Mouse (Mus musculus) neural tube, embryonic 14.5 days (tissue): ENCODE data around the gene Hoxa13. TPM values are rescaled to one million over a fixed set of nuclear protein-coding genes. Genes with fewer than 3 reads are reported as not detected.
A peak's percentile ranks its signal among the peaks of the same experiment; 100 is the strongest.

Experiments used
- ATAC-seq: fragments of 200-750 bp; cut with Nextera tagmentation; 2 replicates; pipeline ENCODE4 v1.8.0; 2017; ENCODE audit warnings: low read depth, mild to moderate bottlenecking, moderate TSS enrichment, moderate library complexity
- H3K27ac ChIP-seq: fragments of 300-500 bp; sonication (generic); 2 replicates; pipeline ENCODE4 v1.5.1; 2014; ENCODE audit warnings: low read depth, mild to moderate bottlenecking, control low read depth, low read length, moderate library complexity, mixed read lengths
- H3K27me3 ChIP-seq: fragments of 300-500 bp; sonication (generic); 2 replicates; pipeline ENCODE4 v1.6.1; 2014; ENCODE audit warnings: low read length; ENCODE audit not compliant: control insufficient read depth, insufficient read depth
- H3K36me3 ChIP-seq: fragments of 300-500 bp; sonication (generic); 2 replicates; pipeline ENCODE4 v1.6.1; 2014; ENCODE audit warnings: low read length, mixed read lengths; ENCODE audit not compliant: control insufficient read depth, insufficient read depth
- H3K4me1 ChIP-seq: fragments of 300-500 bp; sonication (generic); 2 replicates; pipeline ENCODE4 v1.6.1; 2014; ENCODE audit warnings: low read length; ENCODE audit not compliant: control insufficient read depth, insufficient read depth
- H3K4me2 ChIP-seq: fragments of 300-500 bp; sonication (generic); 2 replicates; pipeline ENCODE4 v1.6.1; 2014; ENCODE audit warnings: mild to moderate bottlenecking, low read depth, low read length, control low read depth
- H3K4me3 ChIP-seq: fragments of 300-500 bp; sonication (generic); 2 replicates; pipeline ENCODE4 v1.5.1; 2014; ENCODE audit warnings: low read depth, low read length, control low read depth, mixed read lengths
- H3K9ac ChIP-seq: fragments of 300-500 bp; sonication (generic); replicated peaks from 2 replicates; pipeline ENCODE4 v1.6.1; 2014; ENCODE audit warnings: low read depth, mild to moderate bottlenecking, control low read depth, low read length, mixed read lengths
- H3K9me3 ChIP-seq: fragments of 300-500 bp; sonication (generic); 2 replicates; pipeline ENCODE4 v1.6.1; 2016; ENCODE audit warnings: low read length; ENCODE audit not compliant: control insufficient read depth
- WGBS: fragments of 180-500 bp; shearing (Covaris S2); extraction: QIAGEN DNeasy Blood & Tissue Kit; methylation state at CpG from one replicate; pipeline ENCODE4 v1.1.7; 2014; 5-methylcytosine and 5-hydroxymethylcytosine counted together
- polyA plus RNA-seq: library from polyadenylated mRNA; unstranded; fragments of >200 nt; fragmentation: Nextera tagmentation; extraction: Ambion mirVana; gene quantifications from 2 replicates; pipeline ENCODE4 v1.2.1, GENCODE M21; 2014

Gene Hoxa13
- polyA plus RNA-seq, 1 experiment from 2014 or later, result not detected

DNA sequence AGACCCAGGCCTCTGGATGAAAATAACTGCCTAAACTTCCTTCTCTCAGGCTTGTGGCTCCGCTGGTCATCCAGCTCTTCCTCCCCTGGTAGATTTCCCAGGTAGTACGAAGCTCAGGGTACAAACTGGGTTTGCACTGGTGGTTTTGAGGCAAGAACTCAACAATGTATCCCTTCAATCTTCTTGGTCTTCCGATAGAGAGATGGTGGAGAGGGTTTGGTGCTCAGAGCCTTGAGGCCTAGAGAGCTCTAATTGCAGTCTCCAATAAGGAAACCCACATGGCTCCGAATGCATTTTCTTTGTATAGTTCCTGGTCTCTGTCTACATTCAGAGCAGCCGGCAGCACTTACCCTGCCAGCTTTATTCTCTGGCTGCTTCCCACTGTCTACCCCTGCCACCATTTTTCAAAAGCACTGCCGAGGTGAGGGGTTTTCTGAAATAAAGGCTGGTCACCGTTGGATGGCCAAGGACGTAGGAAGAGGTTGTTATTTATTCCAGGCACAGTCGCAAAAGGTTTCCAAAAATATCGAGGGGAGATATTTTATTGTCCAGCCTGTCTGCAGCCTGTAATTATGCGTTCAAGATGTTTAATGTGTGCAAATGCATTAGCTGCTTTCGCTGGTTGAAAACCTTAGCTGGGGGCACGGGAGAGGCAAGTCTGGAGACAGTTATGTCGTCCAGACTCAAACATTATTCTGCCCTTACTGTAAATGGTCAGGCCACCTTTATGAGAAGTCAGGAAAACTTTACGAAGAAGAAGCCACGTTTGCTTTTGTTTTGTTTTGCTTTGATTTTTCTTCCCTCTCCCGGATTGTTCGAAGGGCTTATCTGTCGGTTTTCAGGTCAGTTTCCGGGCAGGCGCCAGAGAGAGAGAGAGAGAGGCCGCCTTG lies 12.3 kb upstream of the Hoxa13 start:
- ATAC-seq, result no peak
- H3K4me1 ChIP-seq, result no peaks in the 10 kb centered on the region
- H3K27me3 ChIP-seq, result peaks cover 86% of the 10 kb centered on the region
- WGBS, result 4% methylated on average over 21 of the region's 22 CpGs
- H3K9me3 ChIP-seq, result no peaks in the 10 kb centered on the region
- H3K9ac ChIP-seq, result no peak overlapping the region
- H3K4me2 ChIP-seq, result no peak overlapping the region
- no peak overlapping the region for H3K27ac ChIP-seq
- no peaks in the 10 kb centered on the region for H3K36me3 ChIP-seq
- no peak overlapping the region for H3K4me3 ChIP-seq

DNA sequence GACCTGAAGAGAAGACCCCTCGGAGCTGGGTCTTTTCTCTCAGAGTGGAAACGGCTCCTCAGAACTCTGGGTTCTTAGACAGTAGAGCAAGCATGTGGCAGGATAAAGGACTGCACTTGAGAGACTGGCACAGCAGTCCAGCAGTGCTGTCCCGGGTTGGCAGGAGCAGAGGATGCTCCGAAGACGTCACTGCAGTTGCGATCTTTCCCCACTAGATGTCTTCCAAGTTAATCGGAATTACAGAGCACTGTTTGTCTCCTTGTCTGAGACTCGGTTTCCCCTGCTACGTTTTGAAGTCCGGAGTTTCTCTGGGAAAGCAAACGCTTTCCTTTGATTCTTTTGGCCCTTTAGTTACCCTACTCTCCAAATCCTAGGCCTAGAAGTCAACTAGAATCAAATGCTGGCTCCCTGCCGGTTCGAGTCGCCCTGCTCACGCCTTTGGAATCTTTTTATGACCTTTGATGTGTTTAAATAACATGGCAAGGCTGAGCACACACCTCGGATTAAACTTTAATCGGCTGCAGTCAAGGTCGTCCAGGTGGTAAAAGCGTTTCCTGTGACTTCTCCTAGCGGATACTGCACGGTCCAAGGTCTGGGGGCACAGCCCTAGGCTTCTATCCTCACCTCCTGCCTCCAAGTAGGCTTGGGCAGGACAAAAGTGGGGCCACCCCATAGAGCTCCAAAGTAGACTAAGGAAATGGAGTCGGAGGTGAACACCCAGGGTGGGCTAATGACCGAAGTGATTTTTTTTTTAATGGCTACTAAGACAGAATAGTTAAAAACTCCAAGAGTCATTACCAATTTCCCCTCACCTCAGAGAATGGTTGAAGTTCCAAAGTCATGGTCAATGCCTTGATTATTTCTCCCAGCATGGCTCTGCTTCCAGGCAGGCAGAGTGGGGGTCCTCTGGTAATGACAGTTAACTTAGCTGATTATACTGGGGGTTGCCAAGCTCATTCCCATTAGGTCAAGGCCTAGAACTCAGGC lies 10.1 kb upstream of the Hoxa13 start:
- Histone ChIP-seq H3K27me3 (peaks cover 78% of the 10 kb centered on the region), H3K36me3 (no peaks in the 10 kb centered on the region), H3K9ac (no peak overlapping the region), H3K4me3 (no peak overlapping the region), H3K4me2 (no peak overlapping the region), H3K27ac (no peak overlapping the region), H3K4me1 (no peaks in the 10 kb centered on the region), H3K9me3 (no peaks in the 10 kb centered on the region)
- WGBS, result 3% methylated on average over 23 of the region's 23 CpGs
- ATAC-seq, result peak; percentile 66

DNA sequence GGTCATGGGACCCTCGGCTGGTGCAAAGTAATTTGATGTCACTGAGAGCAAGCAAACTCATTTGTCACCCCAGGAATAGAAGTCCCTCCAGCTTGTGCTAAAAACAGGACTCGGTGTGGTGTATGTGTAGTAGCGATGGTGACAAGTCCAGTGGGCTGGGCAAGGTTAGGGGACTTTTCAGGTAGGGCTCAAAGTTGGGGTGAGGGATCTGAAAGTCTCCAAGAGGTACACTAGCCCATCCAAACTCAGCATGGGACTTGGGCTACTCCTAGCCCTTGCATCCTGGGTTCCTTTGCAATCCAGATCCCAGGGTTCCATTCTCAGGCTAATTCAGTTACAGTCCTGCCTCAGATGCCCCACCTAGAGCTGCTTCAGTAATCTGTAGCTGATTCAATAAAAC lies 8.1 kb upstream of the Hoxa13 start:
- no peak overlapping the region for H3K4me2 ChIP-seq
- no peaks in the 10 kb centered on the region for H3K4me1 ChIP-seq
- no peak overlapping the region for H3K27ac ChIP-seq
- 2% methylated on average over 3 of the region's 3 CpGs for WGBS
- no peaks in the 10 kb centered on the region for H3K36me3 ChIP-seq
- H3K9ac ChIP-seq, result no peak overlapping the region
- no peak for ATAC-seq
- H3K27me3 ChIP-seq, result peaks cover 77% of the 10 kb centered on the region
- H3K9me3 ChIP-seq, result no peaks in the 10 kb centered on the region
- no peak overlapping the region for H3K4me3 ChIP-seq

DNA sequence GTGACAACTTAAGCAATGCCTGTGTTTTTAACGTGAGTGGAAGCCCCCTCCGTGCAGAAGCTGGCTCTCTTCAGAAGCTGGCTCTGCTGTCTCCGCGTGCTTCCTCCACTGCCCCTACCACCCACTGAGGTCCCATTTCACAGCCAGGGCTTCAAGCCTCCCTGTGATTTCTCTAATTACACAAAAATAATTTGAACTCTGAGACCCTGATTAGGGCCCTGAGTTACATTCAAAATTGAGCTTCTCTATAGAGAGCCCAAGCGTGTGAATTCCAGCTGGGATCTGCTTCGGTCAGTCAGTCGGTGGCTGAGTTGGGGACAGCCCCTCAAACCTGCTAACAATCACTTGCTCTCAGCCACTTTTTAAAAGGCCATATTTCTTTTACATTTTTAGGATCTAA lies 7.7 kb upstream of the Hoxa13 start:
- WGBS, result 2% methylated on average over 7 of the region's 7 CpGs
- Histone ChIP-seq H3K27ac (no peak overlapping the region), H3K4me3 (no peak overlapping the region), H3K9ac (no peak overlapping the region), H3K27me3 (peaks cover 78% of the 10 kb centered on the region), H3K9me3 (no peaks in the 10 kb centered on the region), H3K4me1 (no peaks in the 10 kb centered on the region), H3K4me2 (no peak overlapping the region), H3K36me3 (no peaks in the 10 kb centered on the region)
- no peak for ATAC-seq

DNA sequence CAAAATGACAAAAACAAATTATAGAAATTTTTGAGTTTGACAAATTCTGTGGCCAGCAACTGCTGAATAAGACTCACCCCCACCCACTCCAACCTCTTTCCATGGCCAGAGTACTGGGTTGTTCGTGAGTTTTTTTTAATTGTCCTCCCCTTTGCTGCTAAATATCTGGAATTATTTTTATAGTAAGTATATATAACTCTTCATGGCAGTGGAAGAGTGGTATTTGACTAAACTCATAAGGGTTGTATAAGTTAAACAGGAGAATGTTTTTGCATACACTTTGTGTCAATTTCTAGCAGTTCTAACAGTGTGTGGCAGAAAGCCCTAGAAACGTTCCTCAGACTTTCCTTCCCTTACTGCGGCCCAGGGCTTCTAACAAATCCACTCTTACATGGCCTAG lies 7.0 kb upstream of the Hoxa13 start:
- no peaks in the 10 kb centered on the region for H3K9me3 ChIP-seq
- no peak overlapping the region for H3K9ac ChIP-seq
- no peak overlapping the region for H3K27ac ChIP-seq
- WGBS, result 7% methylated on average over 3 of the region's 3 CpGs
- peaks cover 80% of the 10 kb centered on the region for H3K27me3 ChIP-seq
- H3K4me2 ChIP-seq, result no peak overlapping the region
- no peaks in the 10 kb centered on the region for H3K4me1 ChIP-seq
- H3K36me3 ChIP-seq, result no peaks in the 10 kb centered on the region
- H3K4me3 ChIP-seq, result no peak overlapping the region
- no peak for ATAC-seq

DNA sequence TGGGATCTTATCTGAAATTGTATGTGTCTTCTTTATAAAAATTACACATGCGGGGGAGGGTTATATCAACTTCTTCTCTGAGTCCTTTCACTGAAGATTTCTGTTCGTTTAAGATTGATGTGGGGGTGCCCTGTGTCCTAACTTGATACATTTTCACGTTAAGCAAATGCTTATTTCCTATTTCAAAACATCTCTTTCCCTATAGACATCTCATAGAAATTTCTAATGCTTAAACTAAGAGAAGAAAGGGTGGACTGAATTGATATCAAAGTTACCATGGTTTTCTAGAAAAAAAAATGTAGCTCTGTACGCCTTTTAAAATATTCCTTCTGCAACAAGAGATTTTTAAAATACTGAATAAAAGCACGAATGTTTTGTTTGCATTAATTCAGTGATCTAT lies 6.5 kb upstream of the Hoxa13 start:
- no peak for ATAC-seq
- WGBS, result 16% methylated on average over 5 of the region's 5 CpGs
- Histone ChIP-seq H3K36me3 (no peaks in the 10 kb centered on the region), H3K4me3 (no peak overlapping the region), H3K27ac (no peak overlapping the region), H3K9ac (no peak overlapping the region), H3K27me3 (peaks cover 75% of the 10 kb centered on the region), H3K4me2 (no peak overlapping the region), H3K4me1 (no peaks in the 10 kb centered on the region), H3K9me3 (no peaks in the 10 kb centered on the region)

DNA sequence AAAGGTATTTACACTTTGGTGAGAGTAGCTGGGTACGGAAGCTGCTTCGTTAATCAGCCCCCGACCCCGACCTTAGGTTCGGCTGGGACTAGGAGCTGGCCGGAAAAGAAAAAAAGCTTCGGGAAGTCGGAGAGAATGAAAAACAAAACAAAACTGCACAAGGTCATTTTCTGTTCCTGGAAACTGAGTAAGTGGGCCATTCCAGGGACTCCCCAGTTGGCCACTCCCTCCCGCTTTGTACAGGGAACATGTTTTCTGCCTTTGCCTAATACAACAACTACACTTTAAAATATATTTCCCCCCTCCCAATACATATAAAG lies 5.9 kb upstream of the Hoxa13 start:
- Histone ChIP-seq H3K27me3 (peaks cover 71% of the 10 kb centered on the region), H3K4me1 (no peaks in the 10 kb centered on the region), H3K4me2 (no peak overlapping the region), H3K4me3 (no peak overlapping the region), H3K36me3 (no peaks in the 10 kb centered on the region), H3K9me3 (no peaks in the 10 kb centered on the region), H3K27ac (no peak overlapping the region), H3K9ac (no peak overlapping the region)
- no peak for ATAC-seq
- under 1% methylated on average over 9 of the region's 9 CpGs for WGBS

DNA sequence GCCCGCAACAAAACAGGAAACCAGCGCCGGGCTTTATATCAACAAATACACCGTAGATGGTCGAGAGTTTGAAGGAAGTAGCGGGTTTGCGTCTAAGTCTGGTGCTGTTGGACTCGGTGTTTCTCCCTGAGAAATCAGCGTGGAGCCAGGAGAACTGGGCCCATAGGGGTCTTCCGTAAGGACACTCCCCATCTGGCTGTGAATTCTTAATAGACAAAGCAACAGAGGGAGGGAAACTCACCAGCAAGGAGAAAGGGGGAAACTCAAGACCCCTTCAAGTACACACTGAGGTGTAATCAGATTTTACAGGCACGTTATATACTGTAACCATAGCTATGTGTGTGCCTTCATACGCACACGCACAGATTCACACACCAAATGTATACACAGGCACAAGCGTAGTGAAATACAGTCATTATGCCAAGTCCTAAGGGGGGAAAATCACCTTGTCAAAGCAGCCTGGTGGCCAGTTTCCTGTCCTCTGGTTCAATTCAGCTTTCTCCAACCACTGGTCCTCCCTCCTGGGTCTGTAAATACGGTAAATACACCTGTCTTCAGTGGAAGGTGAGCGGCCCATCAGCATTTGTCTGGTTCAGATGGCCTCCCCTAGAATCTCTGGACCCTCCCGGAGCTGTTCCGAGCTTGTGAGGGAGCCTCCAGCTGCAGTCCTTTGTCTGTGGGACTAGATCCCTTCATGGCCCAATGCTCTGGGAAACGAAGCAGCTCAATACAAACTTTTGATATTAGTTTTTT lies 5.4 kb upstream of the Hoxa13 start:
- H3K4me3 ChIP-seq, result no peak overlapping the region
- H3K4me1 ChIP-seq, result no peaks in the 10 kb centered on the region
- no peak for ATAC-seq
- no peak overlapping the region for H3K27ac ChIP-seq
- whole genome bisulfite sequencing, result under 1% methylated on average over 19 of the region's 19 CpGs
- peaks cover 65% of the 10 kb centered on the region for H3K27me3 ChIP-seq
- no peaks in the 10 kb centered on the region for H3K36me3 ChIP-seq
- H3K9me3 ChIP-seq, result no peaks in the 10 kb centered on the region
- no peak overlapping the region for H3K9ac ChIP-seq
- no peak overlapping the region for H3K4me2 ChIP-seq
